Mouse (Mus musculus) spleen, adult 2 months (tissue): ENCODE results near the gene Ccs.

Source experiments
- CTCF ChIP-seq: fragments of 200-500 bp; IDR thresholded peaks from 2 replicates; pipeline ENCODE4 v1.5.1; 2011; ENCODE audit warnings: mild to moderate bottlenecking, inconsistent platforms; ENCODE audit not compliant: insufficient read depth, insufficient read length, insufficient replicate concordance; ENCODE audit errors: extremely low read depth
- POLR2A ChIP-seq: fragments of 200-500 bp; IDR thresholded peaks from 2 replicates; pipeline ENCODE4 v1.6.1; 2011; ENCODE audit warnings: low read depth, low read length, inconsistent platforms

- no peak for TF ChIP-seq CTCF
- no peak for TF ChIP-seq POLR2A
These were observed 10.7 kb upstream of the Ccs start for GRCm38 (mm10) chr19:4849800-4850199.
